In the genomic region with DNA sequence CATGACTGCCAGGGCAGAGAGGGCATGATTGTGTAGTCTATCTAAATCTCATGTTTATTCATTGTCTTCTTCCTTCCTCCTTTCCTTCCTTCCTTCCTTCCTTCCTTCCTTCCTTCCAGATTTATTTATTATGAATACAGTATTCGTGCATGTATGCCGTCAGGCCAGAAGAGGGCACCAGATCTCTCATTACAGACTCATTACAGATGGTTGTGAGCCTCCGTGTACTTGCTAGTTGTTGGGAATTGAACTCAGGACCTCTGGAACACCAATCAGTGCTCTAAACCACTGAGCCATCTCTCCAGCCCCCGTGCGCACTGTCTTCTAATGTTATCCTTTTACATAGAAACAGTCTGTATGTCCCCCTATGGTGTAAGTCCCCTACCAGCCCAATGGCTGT, we compare ENCODE assay signal across 8 mouse cellular contexts.
A peak's percentile ranks its signal among the peaks of the same experiment; 100 is the strongest.
DNase-seq lines count a peak whose midpoint lies in the region; ATAC-seq lines count a peak whose summit lies in the region.

No protein-coding gene starts in this region.

- ATAC-seq in midbrain, embryonic 13.5 days: 0 out of 2 replicates have a peak, but pooled peaks have one; percentile 32
- no peak for ATAC-seq in midbrain, embryonic 11.5 days (ENCODE audit: low FRiP score)
- peak; percentile 76 for ATAC-seq in granulocyte monocyte progenitor cell, adult 5-6 weeks (replicated peaks; ENCODE audit: poor library complexity, severe bottlenecking)
- ATAC-seq in neural tube, embryonic 11.5 days (ENCODE audit: insufficient read depth, low FRiP score, low TSS enrichment): no peak

- DNase-seq in gastrocnemius, adult 18-20 months (ENCODE audit: low spot score): peak; percentile 10
- no peak for DNase-seq in gastrocnemius, postnatal 25 days
- no peak for DNase-seq in midbrain, embryonic 11.5 days (ENCODE audit: low spot score, missing footprints)
- DNase-seq in brain, adult 2 months (ENCODE audit: low read depth, low spot score): peak; percentile 76
- DNase-seq in neural tube, embryonic 11.5 days (ENCODE audit: low spot score): peak; percentile 54
- no peak for DNase-seq in right cerebral cortex, adult 18-20 months

- no peak overlapping the region for H3K4me2 ChIP-seq in midbrain, embryonic 13.5 days (replicated peaks)
- no peak overlapping the region for H3K4me2 ChIP-seq in midbrain, embryonic 11.5 days
- no peak overlapping the region for H3K4me2 ChIP-seq in neural tube, embryonic 11.5 days (ENCODE audit: low read depth)

- peaks cover 9% of the 10 kb centered on the region for H3K4me1 ChIP-seq in midbrain, embryonic 13.5 days (replicated peaks)
- peaks cover 2% of the 10 kb centered on the region; the same call in 1 of the 2 replicates for H3K4me1 ChIP-seq in midbrain, embryonic 11.5 days (ENCODE audit: control insufficient read depth, insufficient read depth, low read length)
- H3K4me1 ChIP-seq in neural tube, embryonic 11.5 days (ENCODE audit: control insufficient read depth, insufficient read depth, low read length): no peaks in the 10 kb centered on the region

- no peaks in the 10 kb centered on the region for H3K9me3 ChIP-seq in midbrain, embryonic 13.5 days
- no peaks in the 10 kb centered on the region for H3K9me3 ChIP-seq in midbrain, embryonic 11.5 days (ENCODE audit: control insufficient read depth, low read length)
- H3K9me3 ChIP-seq in neural tube, embryonic 11.5 days (ENCODE audit: control insufficient read depth, low read length): no peaks in the 10 kb centered on the region

- no peaks in the 10 kb centered on the region for H3K36me3 ChIP-seq in midbrain, embryonic 13.5 days
- no peaks in the 10 kb centered on the region for H3K36me3 ChIP-seq in midbrain, embryonic 11.5 days (ENCODE audit: control insufficient read depth, insufficient read depth, low read length)
- no peaks in the 10 kb centered on the region for H3K36me3 ChIP-seq in neural tube, embryonic 11.5 days (ENCODE audit: control insufficient read depth, insufficient read depth, low read length)

- no peak overlapping the region for H3K4me3 ChIP-seq in midbrain, embryonic 13.5 days (replicated peaks)
- no peak overlapping the region for H3K4me3 ChIP-seq in midbrain, embryonic 11.5 days (ENCODE audit: low read depth, low read length)
- H3K4me3 ChIP-seq in neural tube, embryonic 11.5 days (ENCODE audit: low read depth, low read length): no peak overlapping the region

- WGBS in midbrain, embryonic 13.5 days: 29% methylated on average over 5 of the region's 5 CpGs
- 31% methylated on average over 5 of the region's 5 CpGs for WGBS in midbrain, embryonic 11.5 days
- WGBS in neural tube, embryonic 11.5 days: 26% methylated on average over 5 of the region's 5 CpGs

- H3K27ac ChIP-seq in midbrain, embryonic 13.5 days: no peak overlapping the region
- H3K27ac ChIP-seq in midbrain, embryonic 11.5 days (ENCODE audit: low read depth, low read length): no peak overlapping the region
- no peak overlapping the region for H3K27ac ChIP-seq in neural tube, embryonic 11.5 days (ENCODE audit: low read depth, low read length)

- no peaks in the 10 kb centered on the region for H3K27me3 ChIP-seq in midbrain, embryonic 13.5 days
- no peaks in the 10 kb centered on the region for H3K27me3 ChIP-seq in midbrain, embryonic 11.5 days (ENCODE audit: control insufficient read depth, insufficient read depth, low read length)
- no peaks in the 10 kb centered on the region for H3K27me3 ChIP-seq in neural tube, embryonic 11.5 days (ENCODE audit: control insufficient read depth, insufficient read depth, low read length)

- H3K9ac ChIP-seq in midbrain, embryonic 13.5 days (replicated peaks): no peak overlapping the region
- no peak overlapping the region for H3K9ac ChIP-seq in midbrain, embryonic 11.5 days (ENCODE audit: low read length)
- H3K9ac ChIP-seq in neural tube, embryonic 11.5 days (ENCODE audit: low read length): no peak overlapping the region

Comparison
In these comparisons a context has a peak if more than half of its experiments do, and no peak if none do; other contexts are left out.
1. DNase-seq: peak in gastrocnemius, adult 18-20 months (single experiment), brain, adult 2 months (single experiment) and neural tube, embryonic 11.5 days (single experiment); none in gastrocnemius, postnatal 25 days (single experiment), midbrain, embryonic 11.5 days (single experiment) and right cerebral cortex, adult 18-20 months (single experiment).
2. ATAC-seq: peak in midbrain, embryonic 13.5 days (single experiment) and granulocyte monocyte progenitor cell, adult 5-6 weeks (single experiment); none in midbrain, embryonic 11.5 days (single experiment) and neural tube, embryonic 11.5 days (single experiment).